Mouse (Mus musculus) left cerebral cortex, postnatal 4 days (tissue): Measurements from ENCODE around the gene Gm340. TPM values are rescaled to one million over a fixed set of nuclear protein-coding genes. Genes with fewer than 3 reads are reported as not detected.
A peak's percentile ranks its signal among the peaks of the same experiment; 100 is the strongest.

Experiments
- DNase-seq: peaks from one replicate; pipeline ENCODE4 v3.0.0-alpha.2; 2022
- intact Hi-C: fragments of 180-260 bp; cut with DNase I; formaldehyde crosslinking; loops from one replicate; pipeline ENCODE4 v1.15.1; 2025
- total RNA-seq, 2 experiments: library from RNA; stranded (reverse); gene quantifications; 2 replicates each; pipeline ENCODE4 v1.2.3; 2021

Gene Gm340
- 10 to 100 TPM; 14.1 to 15.9 TPM for total RNA-seq

- no peak for DNase-seq
- intact Hi-C loops: no loop called here
Measured at GRCm38 (mm10) chr19:41581706-41582420, at the start of gene Gm340. TSS of gene Gm340 (plus strand) at chr19:41582370.

DNA sequence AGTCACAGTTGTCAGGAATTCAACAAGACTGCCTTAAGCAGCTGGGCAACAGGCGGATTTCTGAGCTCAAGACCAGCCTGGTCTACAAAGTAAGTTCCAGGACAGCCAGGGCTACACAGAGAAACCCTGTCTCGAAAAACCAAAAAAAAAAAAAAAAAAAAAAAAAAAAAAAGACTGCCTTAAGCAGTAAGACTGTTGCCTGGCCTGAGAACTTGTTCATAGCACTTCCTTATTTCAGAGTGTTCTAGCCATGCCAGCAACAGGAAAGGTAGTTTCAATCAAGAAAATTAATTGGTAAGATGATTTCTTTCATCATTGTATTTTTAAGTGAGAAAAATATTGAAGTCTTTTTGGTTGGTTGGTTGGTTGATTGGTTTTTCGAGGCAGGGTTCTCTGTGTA, 48.1 kb upstream of the Gm340 start:
- no peak for DNase-seq
- intact Hi-C loops: no loop called here

DNA sequence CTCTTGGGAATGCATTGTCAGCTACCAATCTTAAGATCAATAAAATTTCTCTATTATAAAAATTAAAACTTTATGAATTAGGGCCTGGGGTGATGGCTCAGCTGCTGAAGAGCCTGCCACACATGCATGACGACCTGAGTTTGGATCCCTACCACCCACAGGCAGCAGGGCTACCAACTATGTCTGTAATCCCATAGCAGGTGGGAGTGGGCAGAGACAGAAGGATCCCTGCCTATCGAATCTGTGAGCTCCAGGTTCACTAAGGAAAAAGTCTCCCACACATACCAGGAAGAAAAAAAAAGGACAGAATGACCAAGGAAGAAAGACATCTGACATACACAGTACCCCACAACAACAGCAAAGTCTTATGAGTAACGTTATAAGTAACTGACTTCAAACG, 25.2 kb upstream of the Gm340 start:
- intact Hi-C loops: no loop called here
- no peak for DNase-seq

- DNase-seq: no peak
- intact Hi-C loops: no loop called here
Measured at GRCm38 (mm10) chr19:41557491-41557890, 24.7 kb upstream of the Gm340 start.

DNA sequence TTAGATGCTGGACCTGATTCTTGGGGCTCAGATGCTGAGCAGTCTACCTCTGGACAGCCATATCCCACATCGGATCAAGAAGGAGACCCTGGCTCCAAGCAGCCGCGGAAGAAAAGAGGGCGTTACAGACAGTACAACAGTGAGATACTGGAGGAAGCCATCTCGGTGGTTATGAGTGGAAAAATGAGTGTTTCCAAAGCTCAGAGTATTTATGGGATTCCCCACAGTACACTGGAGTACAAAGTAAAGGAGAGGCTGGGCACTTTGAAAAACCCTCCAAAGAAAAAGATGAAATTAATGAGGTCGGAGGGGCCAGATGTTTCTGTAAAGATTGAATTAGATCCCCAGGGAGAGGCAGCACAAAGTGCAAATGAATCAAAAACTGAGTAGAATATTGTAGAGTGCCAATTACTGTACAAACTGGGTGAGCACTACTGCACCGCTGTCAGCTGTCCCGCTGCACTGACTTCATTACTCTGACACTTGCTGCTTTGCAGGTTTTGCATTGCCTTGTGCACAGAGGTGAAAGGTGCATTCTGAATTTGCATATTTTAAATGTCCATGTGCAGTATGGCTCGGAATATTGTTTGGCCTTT, 23.2 kb upstream of the Gm340 start:
- intact Hi-C loops: no loop called here
- DNase-seq: no peak

DNA sequence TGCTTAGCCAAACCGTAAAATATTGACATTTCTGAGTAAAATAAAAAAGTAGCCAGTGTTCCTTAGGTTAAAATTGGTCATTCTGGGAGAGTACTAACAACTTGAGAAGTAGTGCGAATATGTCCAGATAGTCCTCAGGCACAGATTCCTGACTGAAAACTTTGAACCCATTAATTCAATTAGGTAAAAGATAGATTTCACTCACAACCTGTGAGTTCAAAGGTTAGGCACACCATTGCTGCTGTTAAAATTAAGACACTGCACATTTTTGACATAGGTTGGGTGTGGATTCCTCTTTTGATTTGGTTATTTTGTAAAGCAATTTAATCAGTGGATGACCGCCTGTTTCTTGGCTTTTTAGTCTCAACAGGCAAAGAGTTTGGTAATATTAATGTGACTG, 21.3 kb upstream of the Gm340 start:
- DNase-seq: no peak
- intact Hi-C loops: no loop called here

DNA sequence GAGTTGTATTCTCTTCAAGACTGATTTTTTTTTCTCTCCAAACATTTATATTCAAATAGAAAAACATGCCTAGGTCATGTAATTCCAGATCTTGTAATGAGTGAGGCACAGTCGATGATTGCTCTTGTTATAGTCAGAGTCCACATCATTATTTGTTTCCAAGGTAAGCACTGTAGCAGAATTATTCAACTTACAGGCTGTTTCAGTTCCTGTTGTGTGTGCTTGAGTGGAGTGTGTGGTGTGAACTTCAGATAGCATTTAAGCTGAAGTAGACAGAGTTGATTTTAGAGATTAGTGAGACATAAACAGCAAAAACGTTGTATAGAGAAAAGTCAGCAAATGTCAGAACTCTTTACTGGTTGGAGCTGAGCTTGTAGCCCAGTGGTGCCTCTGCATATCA, 13.4 kb upstream of the Gm340 start:
- DNase-seq: no peak
- intact Hi-C loops: no loop called here

- intact Hi-C loops: no loop called here
- DNase-seq: no peak
Measured at GRCm38 (mm10) chr19:41573700-41574099, 8.5 kb upstream of the Gm340 start.

GRCm38 (mm10) chr19:41577576-41577975, 4.6 kb upstream of the Gm340 start:
- no peak for DNase-seq
- intact Hi-C loops: no loop called here

GRCm38 (mm10) chr19:41579311-41579920, 2.8 kb upstream of the Gm340 start:
- DNase-seq: peak; percentile 66
- intact Hi-C loops: no loop called here

DNA sequence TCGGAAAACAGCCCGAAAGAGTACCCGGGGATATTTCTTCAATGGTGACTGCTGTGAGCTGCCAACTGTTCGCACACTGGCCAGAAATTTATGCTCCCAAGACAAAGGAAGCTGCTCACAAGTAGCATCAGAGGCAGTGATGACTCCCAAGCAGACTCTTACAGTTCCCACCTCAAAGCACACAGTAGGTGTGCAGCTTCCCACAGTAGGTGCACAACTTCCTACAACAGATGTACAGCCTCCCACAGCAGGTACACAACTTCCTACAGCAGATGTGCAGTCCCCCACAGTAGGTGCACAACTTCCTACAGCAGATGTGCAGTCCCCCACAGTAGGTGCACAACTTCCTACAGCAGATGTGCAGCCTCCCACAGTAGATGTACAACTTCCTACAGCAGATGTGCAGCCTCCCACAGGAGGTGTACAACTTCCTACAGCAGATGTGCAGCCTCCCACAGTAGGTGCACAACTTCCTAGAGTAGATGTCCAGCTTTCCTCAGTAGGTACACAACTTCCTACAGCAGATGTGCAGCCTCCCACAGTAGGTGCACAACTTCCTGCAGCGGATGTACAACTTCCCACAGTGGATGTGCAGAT, 846 bp downstream of the Gm340 start:
- intact Hi-C loops: no loop called here
- DNase-seq: no peak

DNA sequence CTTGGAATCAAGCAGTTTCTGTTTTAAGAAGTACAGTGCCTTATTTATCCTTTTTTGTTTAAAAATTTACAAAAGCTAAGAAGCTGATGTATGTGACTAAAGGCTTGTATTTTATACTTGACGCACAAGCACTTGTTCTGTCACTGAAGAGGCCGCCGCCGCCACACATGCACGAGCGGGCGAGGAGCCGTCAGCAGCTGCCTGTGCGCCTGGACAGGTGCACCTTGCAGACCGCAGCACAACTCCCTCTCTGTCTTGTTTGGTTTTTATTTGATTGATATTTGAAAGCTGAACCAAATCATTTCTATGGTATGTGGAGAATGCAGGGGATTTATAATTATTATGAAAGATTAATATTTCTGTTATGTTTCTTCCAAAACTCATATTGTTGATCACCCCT, 4.6 kb downstream of the Gm340 start:
- no peak for DNase-seq
- intact Hi-C loops: no loop called here

- intact Hi-C loops: no loop called here
- DNase-seq: no peak
Measured at GRCm38 (mm10) chr19:41587431-41588222, 5.5 kb downstream of the Gm340 start.

DNA sequence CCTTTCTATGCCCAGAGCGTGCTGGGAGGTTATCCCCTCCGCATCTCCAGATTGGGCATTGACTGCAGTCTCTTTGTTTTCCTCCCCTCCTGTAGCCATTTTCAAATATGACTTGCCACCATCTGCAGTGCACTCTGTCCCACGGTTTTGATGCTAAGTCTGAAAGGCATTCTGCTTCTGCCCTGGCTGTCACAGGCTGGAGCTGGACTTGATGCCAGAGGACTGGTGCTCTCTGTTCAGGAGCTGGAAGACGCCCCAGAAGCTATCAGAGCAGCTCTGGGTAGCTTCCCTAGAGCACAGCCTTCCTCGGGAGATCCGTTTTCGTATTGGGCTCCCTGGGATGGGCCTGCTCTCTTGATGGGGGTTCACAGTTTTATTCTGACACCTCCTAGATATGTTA, 6.9 kb downstream of the Gm340 start:
- DNase-seq: no peak
- intact Hi-C loops: no loop called here

DNA sequence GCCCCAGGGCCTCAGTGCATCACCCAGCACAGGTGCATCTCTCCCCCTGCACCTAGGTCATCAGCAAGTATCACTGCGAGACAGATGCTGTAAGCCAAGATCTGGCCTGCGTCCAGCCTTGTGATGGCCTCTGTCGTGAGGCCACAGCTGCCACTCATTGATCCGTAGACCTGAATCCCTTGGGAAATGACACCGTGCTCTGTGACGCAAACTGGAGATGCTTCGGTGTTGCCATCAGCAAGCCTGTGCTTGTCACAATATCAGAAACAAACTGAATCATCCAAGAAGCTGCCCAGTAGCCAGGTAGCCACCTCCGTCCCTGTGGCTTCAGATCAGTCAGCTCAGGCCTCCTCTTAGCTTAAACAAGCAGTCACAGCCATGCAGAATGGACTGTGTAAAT, 7.5 kb downstream of the Gm340 start:
- intact Hi-C loops: no loop called here
- no peak for DNase-seq

- DNase-seq: no peak
- intact Hi-C loops: no loop called here
Measured at GRCm38 (mm10) chr19:41591808-41592207, 9.6 kb downstream of the Gm340 start.

- DNase-seq: no peak
- intact Hi-C loops: no loop called here
Measured at GRCm38 (mm10) chr19:41597170-41597894, 15.2 kb downstream of the Gm340 start.

DNA sequence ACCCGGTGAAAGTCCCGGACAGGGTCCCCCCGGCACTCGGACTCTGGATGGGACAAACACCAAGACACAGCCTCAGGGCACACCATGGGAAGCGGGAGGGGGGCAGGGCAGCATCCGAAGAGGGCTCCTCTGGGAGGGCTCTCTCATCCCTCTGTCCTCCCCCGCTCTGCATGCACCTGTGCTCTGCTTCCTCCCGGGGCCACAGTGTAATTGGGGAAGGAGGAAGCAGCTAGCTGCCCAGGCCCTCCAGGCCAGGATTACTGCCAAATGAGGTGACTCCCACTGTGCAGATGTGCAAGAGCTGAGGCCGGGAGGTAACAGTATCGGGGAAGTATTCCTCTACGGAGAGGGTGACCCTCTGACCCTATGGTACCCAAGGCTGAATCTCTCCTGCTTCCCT, 18.5 kb downstream of the Gm340 start:
- DNase-seq: no peak
- intact Hi-C loops: loop anchor here (10.0 kb wide), 1 partner anchor 286 kb away; no protein-coding TSS in a partner anchor

DNA sequence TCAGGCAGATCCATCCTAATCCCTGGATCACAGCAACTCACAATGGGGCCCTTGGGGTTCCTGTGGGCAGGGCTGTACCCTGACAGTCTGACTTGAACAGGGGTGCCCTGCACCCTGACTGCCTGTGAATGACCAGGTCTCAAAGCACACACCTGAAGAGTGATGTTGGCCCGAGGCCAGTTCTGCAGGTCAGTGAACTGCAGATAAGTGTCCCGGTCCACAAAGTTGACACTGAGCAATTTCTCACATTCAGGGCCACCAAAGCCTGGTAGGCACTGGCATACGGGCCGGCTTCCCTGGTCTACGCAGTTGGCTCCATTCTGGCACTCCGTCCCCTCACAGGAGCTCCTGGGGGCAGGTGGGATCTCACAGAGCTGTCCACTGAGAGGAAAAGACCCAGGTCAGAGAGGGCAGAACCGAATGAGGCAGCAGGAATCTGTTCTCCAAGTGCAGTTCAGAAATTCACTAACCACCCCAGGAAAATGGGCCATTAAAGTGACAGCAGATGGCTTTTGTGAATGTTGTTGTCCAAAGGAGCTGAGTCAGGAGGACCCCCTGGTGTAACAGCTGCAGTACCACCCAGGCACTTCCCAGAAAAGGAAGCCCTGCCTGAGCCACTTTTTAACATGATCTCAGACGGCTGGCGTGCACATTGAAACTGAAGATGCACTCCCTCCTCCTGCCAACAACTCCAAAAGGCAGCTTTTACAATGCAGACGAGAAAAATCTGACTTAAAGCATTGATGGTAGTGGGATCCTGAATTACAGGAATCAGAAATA, 24.2 kb downstream of the Gm340 start:
- no peak for DNase-seq
- intact Hi-C loops: loop anchor here (10.0 kb wide), 1 partner anchor 292 kb away; no protein-coding TSS in a partner anchor

DNA sequence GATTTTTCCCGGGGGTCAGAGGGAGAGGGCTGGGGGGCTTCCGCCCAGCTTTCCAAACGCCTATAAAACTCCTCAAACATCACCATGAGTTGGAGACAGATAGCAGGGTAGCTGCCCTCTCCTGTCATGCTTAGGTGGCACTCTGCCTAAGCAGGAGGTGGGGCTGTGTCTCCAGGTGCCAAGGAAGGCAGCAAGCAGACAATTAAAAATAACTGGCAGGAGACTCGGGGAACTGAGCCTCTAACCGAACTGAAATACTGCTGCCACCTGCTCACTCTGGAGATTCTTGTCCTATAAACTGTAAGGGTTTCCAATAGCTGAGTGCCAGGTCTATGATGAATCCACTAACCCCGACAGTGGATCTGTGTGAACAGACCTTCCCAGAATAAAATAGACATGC, 29.5 kb downstream of the Gm340 start:
- intact Hi-C loops: no loop called here
- no peak for DNase-seq
